Mouse (Mus musculus): Measurements from ENCODE around the gene Shc1. TPM values are rescaled to one million over a fixed set of nuclear protein-coding genes. Genes with fewer than 3 reads are reported as not detected.
A peak's percentile ranks its signal among the peaks of the same experiment; 100 is the strongest.

Gene Shc1
- total and polyA plus RNA-seq, 3 experiments, result 40.9 to 124 (median 118) TPM

DNA sequence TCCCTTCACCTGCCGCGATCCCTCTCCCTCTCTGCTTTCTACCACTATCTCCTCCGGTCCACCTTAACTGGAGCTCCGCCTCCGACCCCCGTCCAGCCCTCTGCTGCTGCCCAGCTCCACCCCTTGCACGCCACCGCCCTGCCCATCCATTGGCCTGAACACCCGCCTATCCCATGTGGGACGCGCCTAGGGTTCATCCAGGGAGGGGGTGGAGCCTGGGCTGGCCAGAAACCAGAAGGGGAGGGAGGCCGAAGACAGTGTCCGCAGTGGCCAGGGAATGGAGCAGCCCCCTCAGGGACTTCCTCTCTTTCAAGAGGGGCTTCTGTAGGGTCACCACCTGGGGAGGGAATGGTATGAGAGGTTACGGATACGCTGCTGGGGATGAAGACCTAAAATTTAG is 24.6 kb upstream of the Shc1 start:
- Histone ChIP-seq H3K4me1 (ENCODE audit: insufficient read depth, low read depth, low read length) (peaks cover 75% of the 10 kb centered on the region), H3K4me3 (ENCODE audit: low read depth, low read length) (peak overlapping the region; percentile 83), H3K9me3 (replicated peaks) (no peaks in the 10 kb centered on the region), H3K36me3 (replicated peaks) (peaks cover 30% of the 10 kb centered on the region), H3K27me3 (ENCODE audit: insufficient read depth, low read length) (no peaks in the 10 kb centered on the region)
- peak; percentile 89 for ATAC-seq (ENCODE audit: extremely low read depth, insufficient number of reproducible peaks, low FRiP score, poor library complexity, severe bottlenecking)
- TF ChIP-seq GATA1 (IDR thresholded peaks at IDR 0.05; ENCODE audit: borderline replicate concordance, low read length) (no peak), POLR2AphosphoS5 (IDR thresholded peaks at IDR 0.05; ENCODE audit: insufficient replicate concordance, low read depth, low read length) (no peak)
- DNase-seq (ENCODE audit: low spot score), result peak; percentile 98

DNA sequence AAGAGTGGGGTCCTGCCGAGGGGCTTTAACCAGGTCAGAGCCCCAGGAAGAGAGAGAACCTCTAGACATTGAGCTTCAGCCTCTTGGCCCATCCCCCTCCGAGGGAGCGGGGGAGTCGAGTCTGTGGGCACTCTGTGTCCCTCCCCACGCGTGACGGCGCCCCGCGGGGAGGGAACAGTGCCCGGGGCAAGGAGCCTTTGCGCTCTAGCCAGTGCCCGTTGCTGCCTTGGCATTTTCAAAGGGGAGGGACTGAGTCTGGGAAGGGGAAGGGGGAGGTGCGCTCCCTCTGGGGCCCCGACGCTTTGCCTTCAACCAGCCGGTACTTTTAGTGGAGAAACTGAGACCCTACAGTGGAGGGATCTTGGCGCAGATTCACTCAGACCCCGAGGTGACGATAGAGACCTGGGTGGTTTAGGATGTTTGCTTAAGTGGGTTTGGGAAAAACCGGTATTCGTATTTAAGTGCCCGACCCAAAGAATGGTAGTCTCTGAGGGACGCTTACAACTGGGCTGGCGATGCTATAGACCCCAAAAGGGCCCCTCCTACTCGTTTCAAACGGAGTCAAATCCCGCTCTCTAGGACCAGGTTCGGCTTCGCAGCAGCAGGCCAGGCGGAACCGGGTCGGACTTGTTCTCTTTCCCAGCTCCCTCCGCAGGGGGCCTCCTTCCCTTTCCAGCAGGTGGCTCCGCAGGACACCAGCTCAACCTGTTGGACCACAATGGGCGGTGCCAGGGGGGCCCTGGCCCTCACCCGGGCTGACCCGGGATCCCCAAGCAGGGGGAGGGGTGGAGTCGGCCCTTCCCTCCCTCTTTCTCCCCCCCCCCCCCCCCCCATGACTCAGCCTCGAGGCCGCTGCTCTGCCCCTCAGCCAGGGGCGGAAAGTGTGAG is 24.0 kb upstream of the Shc1 start, which contains the start of gene Zbtb7b:
Gene Zbtb7b (minus strand): TSS at position 771 of the 888 bp plus-strand sequence.
- Histone ChIP-seq H3K36me3 (replicated peaks) (peaks cover 29% of the 10 kb centered on the region), H3K4me3 (ENCODE audit: low read depth, low read length) (peak within 1 kb of the TSS; percentile 83), H3K27me3 (ENCODE audit: insufficient read depth, low read length) (no peaks in the 10 kb centered on the region), H3K9me3 (replicated peaks) (no peaks in the 10 kb centered on the region), H3K4me1 (ENCODE audit: insufficient read depth, low read depth, low read length) (peaks cover 68% of the 10 kb centered on the region)
- TF ChIP-seq GATA1 (IDR thresholded peaks at IDR 0.05; ENCODE audit: borderline replicate concordance, low read length) (no peak), TAL1 (conservative IDR thresholded peaks at IDR 0.05; ENCODE audit: low read depth, low read length) (no peak), POLR2AphosphoS5 (IDR thresholded peaks at IDR 0.05; ENCODE audit: insufficient replicate concordance, low read depth, low read length) (no peak), GATA2 (IDR thresholded peaks at IDR 0.05; ENCODE audit: borderline replicate concordance, low read depth, low read length) (no peak), CTCF (IDR thresholded peaks at IDR 0.05; ENCODE audit: low read depth, low read length) (no peak)
- peak; percentile 84 for DNase-seq (ENCODE audit: low spot score)
- peak; percentile 38; the same call in 1 of the 2 replicates for ATAC-seq (ENCODE audit: extremely low read depth, insufficient number of reproducible peaks, low FRiP score, poor library complexity, severe bottlenecking)

GRCm38 (mm10) chr3:89394894-89395256 is 23.4 kb upstream of the Shc1 start:
- H3K36me3 ChIP-seq (replicated peaks), result peaks cover 29% of the 10 kb centered on the region
- H3K27me3 ChIP-seq (ENCODE audit: insufficient read depth, low read length), result no peaks in the 10 kb centered on the region
- DNase-seq (ENCODE audit: low spot score) (no peak), ATAC-seq (ENCODE audit: extremely low read depth, insufficient number of reproducible peaks, low FRiP score, poor library complexity, severe bottlenecking) (no peak)
- peak overlapping the region; percentile 83 for H3K4me3 ChIP-seq (ENCODE audit: low read depth, low read length)
- peaks cover 62% of the 10 kb centered on the region for H3K4me1 ChIP-seq (ENCODE audit: insufficient read depth, low read depth, low read length)
- TF ChIP-seq TAL1 (conservative IDR thresholded peaks at IDR 0.05; ENCODE audit: low read depth, low read length) (no peak), GATA1 (IDR thresholded peaks at IDR 0.05; ENCODE audit: borderline replicate concordance, low read length) (no peak), POLR2AphosphoS5 (IDR thresholded peaks at IDR 0.05; ENCODE audit: insufficient replicate concordance, low read depth, low read length) (no peak), GATA2 (IDR thresholded peaks at IDR 0.05; ENCODE audit: borderline replicate concordance, low read depth, low read length) (no peak), CTCF (IDR thresholded peaks at IDR 0.05; ENCODE audit: low read depth, low read length) (no peak)
- H3K9me3 ChIP-seq (replicated peaks), result no peaks in the 10 kb centered on the region

GRCm38 (mm10) chr3:89395419-89395805 is 22.8 kb upstream of the Shc1 start:
- H3K4me3 ChIP-seq (ENCODE audit: low read depth, low read length), result peak overlapping the region; percentile 83
- TF ChIP-seq TAL1 (conservative IDR thresholded peaks at IDR 0.05; ENCODE audit: low read depth, low read length) (no peak), POLR2AphosphoS5 (IDR thresholded peaks at IDR 0.05; ENCODE audit: insufficient replicate concordance, low read depth, low read length) (no peak), GATA1 (IDR thresholded peaks at IDR 0.05; ENCODE audit: borderline replicate concordance, low read length) (no peak), CTCF (IDR thresholded peaks at IDR 0.05; ENCODE audit: low read depth, low read length) (no peak), GATA2 (IDR thresholded peaks at IDR 0.05; ENCODE audit: borderline replicate concordance, low read depth, low read length) (no peak)
- no peaks in the 10 kb centered on the region for H3K27me3 ChIP-seq (ENCODE audit: insufficient read depth, low read length)
- DNase-seq (ENCODE audit: low spot score) (no peak), ATAC-seq (ENCODE audit: extremely low read depth, insufficient number of reproducible peaks, low FRiP score, poor library complexity, severe bottlenecking) (no peak)
- no peaks in the 10 kb centered on the region for H3K9me3 ChIP-seq (replicated peaks)
- H3K4me1 ChIP-seq (ENCODE audit: insufficient read depth, low read depth, low read length), result peaks cover 57% of the 10 kb centered on the region
- peaks cover 29% of the 10 kb centered on the region for H3K36me3 ChIP-seq (replicated peaks)

GRCm38 (mm10) chr3:89395806-89396653 is 22.2 kb upstream of the Shc1 start:
- peak overlapping the region; percentile 83 for H3K4me3 ChIP-seq (ENCODE audit: low read depth, low read length)
- no peaks in the 10 kb centered on the region for H3K9me3 ChIP-seq (replicated peaks)
- TF ChIP-seq CTCF (IDR thresholded peaks at IDR 0.05; ENCODE audit: low read depth, low read length), result peak; percentile 87
- TF ChIP-seq GATA1 (IDR thresholded peaks at IDR 0.05; ENCODE audit: borderline replicate concordance, low read length), result no peak
- TF ChIP-seq GATA2 (IDR thresholded peaks at IDR 0.05; ENCODE audit: borderline replicate concordance, low read depth, low read length), result no peak
- no peaks in the 10 kb centered on the region for H3K27me3 ChIP-seq (ENCODE audit: insufficient read depth, low read length)
- H3K4me1 ChIP-seq (ENCODE audit: insufficient read depth, low read depth, low read length), result peaks cover 51% of the 10 kb centered on the region
- no peak for ATAC-seq (ENCODE audit: extremely low read depth, insufficient number of reproducible peaks, low FRiP score, poor library complexity, severe bottlenecking)
- DNase-seq (ENCODE audit: low spot score), result peak; percentile 50
- peaks cover 29% of the 10 kb centered on the region for H3K36me3 ChIP-seq (replicated peaks)

DNA sequence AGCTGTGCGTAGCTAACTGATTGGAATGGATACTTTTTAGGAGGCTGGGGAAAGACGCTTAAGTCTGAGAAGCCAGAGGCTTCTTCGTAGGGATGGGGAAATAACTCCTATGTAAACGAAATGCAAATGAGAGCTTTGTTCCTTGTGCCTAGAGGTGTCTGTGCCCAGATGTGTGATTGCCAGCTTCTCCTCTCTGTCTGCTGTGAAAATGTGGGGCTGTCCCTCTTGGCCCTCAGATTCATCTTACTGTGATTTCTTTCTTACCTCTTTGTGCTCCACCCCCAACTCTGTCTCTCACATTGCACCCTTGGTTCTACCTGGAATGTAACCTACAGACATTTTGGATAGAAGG is 21.6 kb upstream of the Shc1 start:
- peaks cover 31% of the 10 kb centered on the region for H3K36me3 ChIP-seq (replicated peaks)
- ATAC-seq (ENCODE audit: extremely low read depth, insufficient number of reproducible peaks, low FRiP score, poor library complexity, severe bottlenecking), result no peak
- no peaks in the 10 kb centered on the region for H3K9me3 ChIP-seq (replicated peaks)
- DNase-seq (ENCODE audit: low spot score), result no peak
- peaks cover 45% of the 10 kb centered on the region for H3K4me1 ChIP-seq (ENCODE audit: insufficient read depth, low read depth, low read length)
- peak overlapping the region; percentile 83; the same call in 1 of the 2 replicates for H3K4me3 ChIP-seq (ENCODE audit: low read depth, low read length)
- no peaks in the 10 kb centered on the region for H3K27me3 ChIP-seq (ENCODE audit: insufficient read depth, low read length)
- no peak for TF ChIP-seq GATA1 (IDR thresholded peaks at IDR 0.05; ENCODE audit: borderline replicate concordance, low read length)
- TF ChIP-seq POLR2AphosphoS5 (IDR thresholded peaks at IDR 0.05; ENCODE audit: insufficient replicate concordance, low read depth, low read length), result no peak
- TF ChIP-seq CTCF (IDR thresholded peaks at IDR 0.05; ENCODE audit: low read depth, low read length), result no peak
- TF ChIP-seq TAL1 (conservative IDR thresholded peaks at IDR 0.05; ENCODE audit: low read depth, low read length), result no peak
- TF ChIP-seq GATA2 (IDR thresholded peaks at IDR 0.05; ENCODE audit: borderline replicate concordance, low read depth, low read length), result no peak
